ENCODE assay signal across 25 mouse cellular contexts in genomic region chr15:77941563-77941962, GRCm38 (mm10). TPM values are rescaled to one million over a fixed set of nuclear protein-coding genes. Genes with fewer than 3 reads are reported as not detected.
DNase-seq lines count a peak whose midpoint lies in the region; ATAC-seq and TF ChIP-seq lines count a peak whose summit lies in the region.
"Had no signal": no experiment of that assay in that cellular context is flagged by ENCODE, and none has a peak within 500 bp of the region (broad histone marks: within the 10 kb centered on the region; RNA-seq: fewer than 3 reads in every experiment).

No protein-coding gene starts in this region.

- H3K27ac ChIP-seq in forebrain, embryonic 14.5 days (ENCODE audit: low read depth, low read length) = no peak overlapping the region
- H3K27ac ChIP-seq in forebrain, embryonic 12.5 days = no peak overlapping the region
- H3K27ac ChIP-seq: heart, embryonic 15.5 days; hindbrain, embryonic 14.5 days; hindbrain, postnatal 0 days had no signal

- DNase-seq in forebrain, embryonic 14.5 days (ENCODE audit: low spot score) = peak; percentile 76
- peak; percentile 63 for DNase-seq in layer of hippocampus, adult 9-11 months
- no peak for DNase-seq in layer of hippocampus, adult 11-12 months (ENCODE audit: low spot score)
- peak; percentile 82 for DNase-seq in brain, embryonic 14.5 days (ENCODE audit: low read depth)
- no peak for DNase-seq in heart, postnatal 14 days
- DNase-seq: adrenal gland, postnatal 14 days; B cell, adult 2 months; cerebellum, adult 18-20 months; cerebellum, adult 9-10 months; cerebellum, postnatal 14 days; gastrocnemius, postnatal 25 days; heart, adult 18-20 months; heart, postnatal 10 days; heart, postnatal 4 days had no signal

- TF ChIP-seq CTCF in brain, embryonic 14.5 days (IDR thresholded peaks at IDR 0.05; ENCODE audit: borderline replicate concordance, extremely low read depth, insufficient read depth, insufficient read length) = no peak

- H3K9me3 ChIP-seq in forebrain, embryonic 14.5 days (replicated peaks; ENCODE audit: control insufficient read depth, low read length) = no peaks in the 10 kb centered on the region
- H3K9me3 ChIP-seq in forebrain, embryonic 12.5 days = no peaks in the 10 kb centered on the region
- H3K9me3 ChIP-seq: G1E; heart, embryonic 12.5 days; heart, embryonic 15.5 days had no signal

- peaks cover 39% of the 10 kb centered on the region for H3K36me3 ChIP-seq in forebrain, embryonic 14.5 days (ENCODE audit: control insufficient read depth, insufficient read depth, low read length)
- H3K36me3 ChIP-seq in forebrain, embryonic 12.5 days (replicated peaks) = peaks cover 44% of the 10 kb centered on the region
- H3K36me3 ChIP-seq: G1E; heart, embryonic 12.5 days; heart, embryonic 15.5 days had no signal

- H3K9ac ChIP-seq in forebrain, embryonic 14.5 days (ENCODE audit: low read length) = no peak overlapping the region
- no peak overlapping the region for H3K9ac ChIP-seq in forebrain, embryonic 12.5 days
- H3K9ac ChIP-seq: heart, embryonic 12.5 days; heart, embryonic 15.5 days; hindbrain, embryonic 14.5 days had no signal

- TF ChIP-seq POLR2A in brain, embryonic 14.5 days (IDR thresholded peaks at IDR 0.05; ENCODE audit: borderline replicate concordance, extremely low read depth, insufficient read depth, insufficient read length, poor library complexity, severe bottlenecking) = no peak

- H3K4me1 ChIP-seq in forebrain, embryonic 14.5 days (ENCODE audit: control insufficient read depth, insufficient read depth, low read length) = no peaks in the 10 kb centered on the region
- no peaks in the 10 kb centered on the region for H3K4me1 ChIP-seq in forebrain, embryonic 12.5 days
- H3K4me1 ChIP-seq: heart, embryonic 15.5 days had no signal

- no peaks in the 10 kb centered on the region for H3K27me3 ChIP-seq in forebrain, embryonic 14.5 days (replicated peaks; ENCODE audit: control insufficient read depth, insufficient read depth, low read length)
- H3K27me3 ChIP-seq in forebrain, embryonic 12.5 days = no peaks in the 10 kb centered on the region
- H3K27me3 ChIP-seq: CH12.LX; heart, embryonic 15.5 days; Patski had no signal

- ATAC-seq in forebrain, embryonic 14.5 days = peak; percentile 50; the same call in 1 of the 2 replicates
- no peak for ATAC-seq in forebrain, embryonic 12.5 days (ENCODE audit: low FRiP score)
- ATAC-seq in monocyte, adult 5-6 weeks (replicated peaks; ENCODE audit: insufficient number of reproducible peaks, low FRiP score, low TSS enrichment, poor library complexity, severe bottlenecking) = no peak
- ATAC-seq: hindbrain, postnatal 0 days; inflammation-experienced regulatory T-cells, adult 6 months; intestine, embryonic 16.5 days; Patski had no signal

- no peak overlapping the region for H3K4me2 ChIP-seq in forebrain, embryonic 14.5 days (ENCODE audit: low read length)
- H3K4me2 ChIP-seq in forebrain, embryonic 12.5 days = no peak overlapping the region
- H3K4me2 ChIP-seq: heart, embryonic 12.5 days; heart, embryonic 15.5 days; hindbrain, embryonic 14.5 days had no signal

- WGBS in forebrain, embryonic 14.5 days = 69% methylated on average over 3 of the region's 3 CpGs
- WGBS in forebrain, embryonic 12.5 days = 79% methylated on average over 3 of the region's 3 CpGs

- intact Hi-C loops in heart, postnatal 14 days (cut with DNase I) = no loop called here

- H3K4me3 ChIP-seq in forebrain, embryonic 14.5 days (ENCODE audit: low read depth, low read length) = no peak overlapping the region
- H3K4me3 ChIP-seq in forebrain, embryonic 12.5 days (replicated peaks) = no peak overlapping the region
- H3K4me3 ChIP-seq: heart, embryonic 12.5 days; heart, embryonic 15.5 days had no signal

RNA-seq across cellular contexts. Expression of gene Txn2, which starts 12.8 kb away (rescaled TPM):
- polyA plus RNA-seq in forebrain, embryonic 14.5 days (2014; fragmentation: Nextera tagmentation; extraction: Ambion mirVana) = 269 and 291 TPM in 2 replicates
- 203 and 210 TPM in 2 replicates for polyA plus RNA-seq in forebrain, embryonic 12.5 days (2016; fragmentation: Nextera tagmentation; extraction: Ambion mirVana)
- 163 and 168 TPM in 2 replicates for polyA plus RNA-seq in brain, embryonic 14.5 days (2012; rRNA removed)
- 100 to 1,000 TPM; 234 to 248 TPM for total RNA-seq in heart, postnatal 14 days (2021)
- 27.0 to 38.4 TPM (median 33.9 TPM) in 3 replicates for total RNA-seq in monocyte, adult 5-6 weeks (2017)

RNA-seq across cellular contexts. Expression of gene Foxred2, which starts 15.0 kb away (rescaled TPM):
- polyA plus RNA-seq in forebrain, embryonic 14.5 days (2014; fragmentation: Nextera tagmentation; extraction: Ambion mirVana) = 12.3 and 12.8 TPM in 2 replicates
- 7.5 and 8.3 TPM in 2 replicates for polyA plus RNA-seq in forebrain, embryonic 12.5 days (2016; fragmentation: Nextera tagmentation; extraction: Ambion mirVana)
- 18.0 and 23.7 TPM in 2 replicates for polyA plus RNA-seq in brain, embryonic 14.5 days (2012; rRNA removed)
- under 1 TPM; 0.41 to 0.59 TPM for total RNA-seq in heart, postnatal 14 days (2021)
- 4.6 to 5.4 TPM (median 5.1 TPM) in 3 replicates for total RNA-seq in monocyte, adult 5-6 weeks (2017)

RNA-seq across cellular contexts. Expression of gene Eif3d, which starts 29.1 kb away (rescaled TPM):
- polyA plus RNA-seq in forebrain, embryonic 14.5 days (2014; fragmentation: Nextera tagmentation; extraction: Ambion mirVana) = 167 and 199 TPM in 2 replicates
- 219 and 234 TPM in 2 replicates for polyA plus RNA-seq in forebrain, embryonic 12.5 days (2016; fragmentation: Nextera tagmentation; extraction: Ambion mirVana)
- polyA plus RNA-seq in brain, embryonic 14.5 days (2012; rRNA removed) = 202 and 208 TPM in 2 replicates
- 10 to 100 TPM; 72.3 to 75.6 TPM for total RNA-seq in heart, postnatal 14 days (2021)
- total RNA-seq in monocyte, adult 5-6 weeks (2017) = 119 to 136 TPM (median 124 TPM) in 3 replicates

Comparison
In these comparisons a context has a peak if more than half of its experiments do, and no peak if none do; other contexts are left out.
1. DNase-seq: peak in forebrain, embryonic 14.5 days (single experiment), layer of hippocampus, adult 9-11 months (single experiment) and brain, embryonic 14.5 days (single experiment); none in layer of hippocampus, adult 11-12 months (single experiment) and heart, postnatal 14 days (0 of 2).